Comparison of ENCODE assay signal across 8 mouse cellular contexts in the genomic region with DNA sequence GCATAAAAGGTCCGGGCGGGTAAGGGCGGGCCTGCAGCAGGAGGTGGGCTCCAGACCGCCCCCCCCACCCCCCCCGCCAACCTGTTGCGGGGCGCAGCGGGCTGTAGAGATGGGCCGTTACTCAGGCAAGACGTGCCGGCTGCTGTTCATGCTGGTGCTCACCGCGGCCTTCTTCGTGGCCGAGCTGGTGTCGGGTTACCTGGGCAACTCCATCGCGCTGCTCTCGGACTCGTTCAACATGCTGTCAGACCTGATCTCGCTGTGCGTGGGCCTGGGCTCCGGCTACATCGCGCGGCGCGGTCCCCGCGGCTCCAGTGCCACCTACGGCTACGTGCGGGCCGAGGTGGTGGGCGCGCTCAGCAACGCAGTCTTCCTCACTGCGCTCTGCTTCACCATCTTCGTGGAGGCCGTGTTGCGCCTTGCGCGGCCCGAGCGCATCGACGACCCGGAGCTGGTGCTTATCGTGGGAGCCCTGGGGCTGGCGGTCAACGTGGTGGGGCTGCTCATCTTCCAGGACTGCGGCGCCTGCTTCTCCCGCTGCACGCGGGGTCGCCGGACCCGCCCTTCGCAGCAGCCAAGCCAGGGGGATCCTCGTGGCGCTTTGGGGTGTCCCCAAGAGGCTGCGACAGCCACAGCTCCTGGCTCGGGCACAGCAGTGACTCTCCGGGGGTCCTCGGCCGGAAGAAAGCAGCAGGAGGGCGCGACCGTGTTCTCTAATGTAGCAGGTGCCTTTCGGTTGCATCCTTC. TPM values are rescaled to one million over a fixed set of nuclear protein-coding genes. Genes with fewer than 3 reads are reported as not detected.
A peak's percentile ranks its signal among the peaks of the same experiment; 100 is the strongest.
DNase-seq lines count a peak whose midpoint lies in the region; ATAC-seq lines count a peak whose summit lies in the region.

No protein-coding gene starts in this region.

- H3K9me3 ChIP-seq in kidney, embryonic 15.5 days (replicated peaks): no peaks in the 10 kb centered on the region
- H3K9me3 ChIP-seq in embryonic facial prominence, embryonic 13.5 days: no peaks in the 10 kb centered on the region
- no peaks in the 10 kb centered on the region for H3K9me3 ChIP-seq in hindbrain, embryonic 10.5 days
- no peaks in the 10 kb centered on the region for H3K9me3 ChIP-seq in neural tube, embryonic 13.5 days

- peak; percentile 81 for ATAC-seq in kidney, embryonic 15.5 days (replicated peaks; ENCODE audit: low FRiP score)
- ATAC-seq in embryonic facial prominence, embryonic 13.5 days (ENCODE audit: insufficient number of reproducible peaks, insufficient read depth, low FRiP score, low TSS enrichment, low read depth): peak; percentile 72; the same call in 1 of the 2 replicates
- ATAC-seq in neural tube, embryonic 13.5 days (ENCODE audit: low read depth): peak; percentile 82

- intact Hi-C loops in left cerebral cortex, postnatal 4 days (cut with DNase I): no loop called here

- H3K9ac ChIP-seq in kidney, embryonic 15.5 days: peak overlapping the region; percentile 15
- peak overlapping the region; percentile 69 for H3K9ac ChIP-seq in embryonic facial prominence, embryonic 13.5 days
- H3K9ac ChIP-seq in neural tube, embryonic 13.5 days: peak overlapping the region; percentile 73

- H3K4me2 ChIP-seq in kidney, embryonic 15.5 days: peak overlapping the region; percentile 98
- H3K4me2 ChIP-seq in embryonic facial prominence, embryonic 13.5 days: peak overlapping the region; percentile 98
- peak overlapping the region; percentile 90 for H3K4me2 ChIP-seq in neural tube, embryonic 13.5 days

- WGBS in kidney, embryonic 15.5 days: under 1% methylated on average over 69 of the region's 71 CpGs
- under 1% methylated on average over 66 of the region's 71 CpGs for WGBS in embryonic facial prominence, embryonic 13.5 days
- under 1% methylated on average over 71 of the region's 71 CpGs for WGBS in hindbrain, embryonic 10.5 days
- under 1% methylated on average over 71 of the region's 71 CpGs for WGBS in neural tube, embryonic 13.5 days

- no peaks in the 10 kb centered on the region for H3K36me3 ChIP-seq in kidney, embryonic 15.5 days
- H3K36me3 ChIP-seq in embryonic facial prominence, embryonic 13.5 days: no peaks in the 10 kb centered on the region
- H3K36me3 ChIP-seq in hindbrain, embryonic 10.5 days: no peaks in the 10 kb centered on the region
- H3K36me3 ChIP-seq in neural tube, embryonic 13.5 days: no peaks in the 10 kb centered on the region

- peak overlapping the region; percentile 53 for H3K4me3 ChIP-seq in kidney, embryonic 15.5 days (replicated peaks)
- H3K4me3 ChIP-seq in embryonic facial prominence, embryonic 13.5 days: peak overlapping the region; percentile 58
- H3K4me3 ChIP-seq in hindbrain, embryonic 10.5 days: peak overlapping the region; percentile 60
- peak overlapping the region; percentile 51 for H3K4me3 ChIP-seq in neural tube, embryonic 13.5 days

- H3K27ac ChIP-seq in kidney, embryonic 15.5 days: no peak overlapping the region
- H3K27ac ChIP-seq in embryonic facial prominence, embryonic 13.5 days: no peak overlapping the region
- H3K27ac ChIP-seq in hindbrain, embryonic 10.5 days: peak overlapping the region; percentile 70
- peak overlapping the region; percentile 11; the same call in 1 of the 2 replicates for H3K27ac ChIP-seq in neural tube, embryonic 13.5 days (replicated peaks)

- no peak for DNase-seq in kidney, adult 18-20 months
- DNase-seq in adrenal gland, postnatal 36 days: peak; percentile 6 to 9
- peak; percentile 70 for DNase-seq in hindbrain, embryonic 10.5 days (ENCODE audit: low spot score)
- DNase-seq in left cerebral cortex, postnatal 4 days: peak; percentile 39
- no peak for DNase-seq in B cell, adult 2 months

- H3K4me1 ChIP-seq in kidney, embryonic 15.5 days: peaks cover 14% of the 10 kb centered on the region
- peaks cover 9% of the 10 kb centered on the region for H3K4me1 ChIP-seq in embryonic facial prominence, embryonic 13.5 days
- H3K4me1 ChIP-seq in hindbrain, embryonic 10.5 days (replicated peaks): peaks cover 18% of the 10 kb centered on the region
- H3K4me1 ChIP-seq in neural tube, embryonic 13.5 days (replicated peaks): peaks cover 12% of the 10 kb centered on the region

- H3K27me3 ChIP-seq in kidney, embryonic 15.5 days: peaks cover 47% of the 10 kb centered on the region
- H3K27me3 ChIP-seq in embryonic facial prominence, embryonic 13.5 days: peaks cover 45% of the 10 kb centered on the region
- H3K27me3 ChIP-seq in hindbrain, embryonic 10.5 days (ENCODE audit: insufficient read depth, poor library complexity, severe bottlenecking): peaks cover 51% of the 10 kb centered on the region
- peaks cover 48% of the 10 kb centered on the region for H3K27me3 ChIP-seq in neural tube, embryonic 13.5 days

RNA-seq across cellular contexts. Expression of gene Slc30a10, which starts 0.5 kb away (rescaled TPM):
- polyA plus RNA-seq in kidney, embryonic 15.5 days (2015; fragmentation: Nextera tagmentation; extraction: Ambion mirVana): 0.10 and 0.38 TPM in 2 replicates
- under 1 TPM in 1 of 2 experiments, not detected in 1; 0.03 TPM for total RNA-seq in adrenal gland, postnatal 36 days (2021)
- 0.31 and 0.44 TPM in 2 replicates for polyA plus RNA-seq in embryonic facial prominence, embryonic 13.5 days (2015; fragmentation: Nextera tagmentation; extraction: Ambion mirVana)
- polyA plus RNA-seq in hindbrain, embryonic 10.5 days (2016; fragmentation: Nextera tagmentation; extraction: Ambion mirVana): 1.3 and 1.6 TPM in 2 replicates
- total RNA-seq in left cerebral cortex, postnatal 4 days (2021): 10 to 100 TPM; 14.7 to 16.2 TPM
- 2.7 and 2.9 TPM in 2 replicates for polyA plus RNA-seq in neural tube, embryonic 13.5 days (2015; fragmentation: Nextera tagmentation; extraction: Ambion mirVana)

Comparison
In these comparisons a context has a peak if more than half of its experiments do, and no peak if none do; other contexts are left out.
1. H3K27ac ChIP-seq: peak in hindbrain, embryonic 10.5 days (single experiment) and neural tube, embryonic 13.5 days (single experiment); none in kidney, embryonic 15.5 days (single experiment) and embryonic facial prominence, embryonic 13.5 days (single experiment).
2. H3K9ac ChIP-seq: peak in every context shown above with its lines; median percentile 73 in neural tube, embryonic 13.5 days; 69 in embryonic facial prominence, embryonic 13.5 days; 15 in kidney, embryonic 15.5 days.
3. DNase-seq: peak in adrenal gland, postnatal 36 days (2 of 2), hindbrain, embryonic 10.5 days (single experiment) and left cerebral cortex, postnatal 4 days (single experiment); none in kidney, adult 18-20 months (single experiment) and B cell, adult 2 months (0 of 2).
4. Peak in every context shown above with its lines, with median percentiles within 50 percentile points of each other: ATAC-seq, H3K4me2 ChIP-seq and H3K4me3 ChIP-seq.